Mouse (Mus musculus) induced T-regulatory cell, adult 2 months (primary cell): ENCODE data around the gene Pwp2.
A peak's percentile ranks its signal among the peaks of the same experiment; 100 is the strongest.
"Not testable (repeated sequence)": the region's sequence is repeated elsewhere in the genome, so short reads cannot be mapped to it uniquely, and the experiment has no call there.

Source experiments
- DNase-seq: peaks from one replicate; pipeline ENCODE4 v3.0.0-alpha.2; 2012; ENCODE audit warnings: low read depth

The Pwp2 gene

GRCm38 (mm10) chr10:78184531-78185380 is at the start of gene Pwp2:
TSS of gene Pwp2 (minus strand) at chr10:78185149.
- peak; percentile 98 for DNase-seq

GRCm38 (mm10) chr10:78233756-78234155 is 48.8 kb upstream of the Pwp2 start:
- DNase-seq = no peak

- DNase-seq = no peak
These were observed 48.2 kb upstream of the Pwp2 start for GRCm38 (mm10) chr10:78233161-78233560.

GRCm38 (mm10) chr10:78232301-78232980 is 47.5 kb upstream of the Pwp2 start:
- peak; percentile 34 for DNase-seq

- no peak for DNase-seq
These were observed 43.6 kb upstream of the Pwp2 start for GRCm38 (mm10) chr10:78228560-78228928.

GRCm38 (mm10) chr10:78227875-78228559 is 43.1 kb upstream of the Pwp2 start:
- no peak for DNase-seq

GRCm38 (mm10) chr10:78224136-78224535 is 39.2 kb upstream of the Pwp2 start:
- DNase-seq = no peak

GRCm38 (mm10) chr10:78222908-78223307 is 38.0 kb upstream of the Pwp2 start:
- DNase-seq = no peak

- DNase-seq = no peak
These were observed 36.4 kb upstream of the Pwp2 start for GRCm38 (mm10) chr10:78221315-78221714.

- DNase-seq = no peak
These were observed 34.6 kb upstream of the Pwp2 start for GRCm38 (mm10) chr10:78219528-78219927.

GRCm38 (mm10) chr10:78218576-78218975 is 33.6 kb upstream of the Pwp2 start:
- DNase-seq = no peak

- DNase-seq = no peak
These were observed 31.6 kb upstream of the Pwp2 start for GRCm38 (mm10) chr10:78216376-78217083.

GRCm38 (mm10) chr10:78214371-78214770 is 29.4 kb upstream of the Pwp2 start:
- DNase-seq = no peak

GRCm38 (mm10) chr10:78211311-78211710 is 26.4 kb upstream of the Pwp2 start:
- DNase-seq = peak; percentile 44

GRCm38 (mm10) chr10:78201182-78201581 is 16.2 kb upstream of the Pwp2 start:
- DNase-seq = no peak

- no peak for DNase-seq
These were observed 8.0 kb upstream of the Pwp2 start for GRCm38 (mm10) chr10:78192933-78193332.

GRCm38 (mm10) chr10:78186076-78186475 is 1.1 kb upstream of the Pwp2 start:
- DNase-seq = not testable (repeated sequence)

GRCm38 (mm10) chr10:78185381-78185725 is 404 bp upstream of the Pwp2 start:
- no peak for DNase-seq

GRCm38 (mm10) chr10:78183577-78183976 is 1.4 kb downstream of the Pwp2 start:
- no peak for DNase-seq

GRCm38 (mm10) chr10:78182321-78182720 is 2.6 kb downstream of the Pwp2 start:
- no peak for DNase-seq

GRCm38 (mm10) chr10:78174474-78174873 is 10.5 kb downstream of the Pwp2 start:
- no peak for DNase-seq

GRCm38 (mm10) chr10:78171581-78171980 is 13.4 kb downstream of the Pwp2 start:
- no peak for DNase-seq
